Mouse (Mus musculus): Measurements from ENCODE around the gene Fahd1. TPM values are rescaled to one million over a fixed set of nuclear protein-coding genes. Genes with fewer than 3 reads are reported as not detected.

The Fahd1 gene
- polyA plus RNA-seq (2014; fragmentation: Nextera tagmentation; extraction: Ambion mirVana), result 46.5 and 47.2 TPM in 2 replicates

DNA sequence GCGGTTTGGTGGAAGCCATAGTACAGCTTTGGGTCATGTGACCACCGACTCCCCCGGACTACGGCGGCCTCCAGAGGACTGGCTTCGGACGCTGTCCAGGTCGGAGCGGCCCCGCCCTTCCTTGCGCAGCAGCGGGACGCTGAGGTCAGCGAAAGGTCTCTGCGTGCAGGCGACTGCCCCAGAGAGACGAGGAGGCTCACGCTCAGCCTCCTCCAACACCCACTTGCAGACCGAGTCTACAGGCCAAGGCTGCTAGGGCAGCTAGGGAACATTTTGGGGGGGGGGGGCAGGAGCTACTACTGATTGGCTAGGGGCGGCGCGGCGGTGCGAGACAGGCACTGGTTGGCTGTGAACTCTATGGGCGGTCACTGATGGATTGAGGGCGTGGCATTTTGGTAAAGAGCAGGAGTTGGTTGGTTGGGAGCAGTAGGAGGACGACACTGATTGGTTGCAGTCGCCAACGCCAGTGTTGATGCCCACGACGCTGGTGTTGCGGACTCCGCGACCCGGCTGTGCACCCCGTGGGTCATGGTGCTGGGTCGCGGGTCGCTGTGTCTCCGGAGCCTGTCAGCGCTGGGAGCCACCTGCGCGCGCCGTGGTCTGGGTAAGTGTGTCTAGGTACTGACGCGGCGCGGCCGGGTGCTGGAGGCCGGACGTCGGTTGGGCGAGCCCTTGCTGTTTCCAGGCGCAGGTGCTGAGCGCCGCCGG lies at the start of gene Fahd1:
Gene Fahd1 (minus strand): TSS at position 300 of the 708 bp plus-strand sequence.
- Histone ChIP-seq H3K36me3 (ENCODE audit: control insufficient read depth, insufficient read depth, low read length) (peaks cover 20% of the 10 kb centered on the region; the same call in 1 of the 2 replicates), H3K27me3 (ENCODE audit: control insufficient read depth, insufficient read depth, low read length) (no peaks in the 10 kb centered on the region)

DNA sequence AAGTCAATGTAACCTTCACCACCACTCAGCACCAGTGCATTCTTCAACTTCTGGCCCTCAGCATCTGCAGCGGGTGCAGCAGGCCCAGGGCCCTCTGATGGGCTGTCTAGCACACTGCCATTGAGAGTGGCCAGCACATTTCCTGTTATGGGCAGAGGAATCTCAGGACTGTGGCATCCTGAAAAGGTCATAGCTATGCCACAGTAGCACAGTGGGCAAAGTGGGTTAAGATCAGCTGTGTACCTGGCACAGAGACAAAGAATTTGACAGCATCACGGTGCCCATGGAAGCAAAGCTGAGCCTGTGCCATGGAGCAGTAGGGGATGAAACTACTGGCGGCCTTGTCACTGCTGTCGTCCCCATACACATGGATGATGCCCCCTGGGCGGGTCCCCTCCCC lies 49.0 kb upstream of the Fahd1 start:
- H3K27ac ChIP-seq (replicated peaks in 1 of 2; ENCODE audit: control insufficient read depth in 1 of 2, insufficient read depth in 1 of 2, low read depth in 2 of 2, low read length in 2 of 2), result peak overlapping the region in 1 of 2 experiments; percentile 28; a peak in 1 of 4 replicates
- no peak overlapping the region for H3K4me2 ChIP-seq (ENCODE audit: low read length)
- peaks cover 73% of the 10 kb centered on the region for H3K36me3 ChIP-seq (ENCODE audit: control insufficient read depth, insufficient read depth, low read length)
- no peaks in the 10 kb centered on the region for H3K9me3 ChIP-seq (ENCODE audit: control insufficient read depth, low read length)
- no peaks in the 10 kb centered on the region for H3K27me3 ChIP-seq (ENCODE audit: control insufficient read depth, insufficient read depth, low read length)
- H3K4me1 ChIP-seq (ENCODE audit: control insufficient read depth in 2 of 2, insufficient read depth in 2 of 2, low read length in 2 of 2), result peaks cover 10 to 31% of the 10 kb centered on the region in 2 experiments
- ATAC-seq (ENCODE audit: insufficient number of reproducible peaks, insufficient read depth, low FRiP score, low read depth), result 0 out of 2 replicates have a peak, but pooled peaks have one; percentile 11
- no peak overlapping the region for H3K4me3 ChIP-seq (ENCODE audit: control insufficient read depth in 1 of 2, insufficient read depth in 1 of 2, low read depth in 1 of 2, low read length in 2 of 2)
- no peak overlapping the region for H3K9ac ChIP-seq (ENCODE audit: low read length)
- WGBS, result 59% methylated on average over 5 of the region's 5 CpGs

More for the DNA sequence above, at the start of gene Fahd1:
- H3K4me3 ChIP-seq (ENCODE audit: control insufficient read depth in 1 of 2, insufficient read depth in 1 of 2, low read depth in 1 of 2, low read length in 2 of 2), result peak within 1 kb of the TSS; percentile 76 to 84
- WGBS, result under 1% methylated on average over 58 of the region's 58 CpGs
- peak within 1 kb of the TSS; percentile 98 for H3K27ac ChIP-seq (replicated peaks in 1 of 2; ENCODE audit: control insufficient read depth in 1 of 2, insufficient read depth in 1 of 2, low read depth in 2 of 2, low read length in 2 of 2)
- H3K4me1 ChIP-seq (ENCODE audit: control insufficient read depth in 2 of 2, insufficient read depth in 2 of 2, low read length in 2 of 2), result peaks cover 3 to 12% of the 10 kb centered on the region in 2 experiments; a peak in 3 of 4 replicates
- peak within 1 kb of the TSS; percentile 89 for H3K9ac ChIP-seq (ENCODE audit: low read length)
- ATAC-seq (ENCODE audit: insufficient number of reproducible peaks, insufficient read depth, low FRiP score, low read depth), result peak; percentile 96
- no peaks in the 10 kb centered on the region for H3K9me3 ChIP-seq (ENCODE audit: control insufficient read depth, low read length)
- peak within 1 kb of the TSS; percentile 94 for H3K4me2 ChIP-seq (ENCODE audit: low read length)

GRCm38 (mm10) chr17:24898041-24898854 lies 48.1 kb upstream of the Fahd1 start:
- Histone ChIP-seq H3K36me3 (ENCODE audit: control insufficient read depth, insufficient read depth, low read length) (peaks cover 70% of the 10 kb centered on the region), H3K4me2 (ENCODE audit: low read length) (no peak overlapping the region), H3K4me3 (ENCODE audit: control insufficient read depth in 1 of 2, insufficient read depth in 1 of 2, low read depth in 1 of 2, low read length in 2 of 2) (no peak overlapping the region), H3K27me3 (ENCODE audit: control insufficient read depth, insufficient read depth, low read length) (no peaks in the 10 kb centered on the region), H3K9ac (ENCODE audit: low read length) (no peak overlapping the region; the same call in 1 of the 2 replicates), H3K27ac (replicated peaks in 1 of 2; ENCODE audit: control insufficient read depth in 1 of 2, insufficient read depth in 1 of 2, low read depth in 2 of 2, low read length in 2 of 2) (peak overlapping the region in 1 of 2 experiments; percentile 28; a peak in 1 of 4 replicates), H3K9me3 (ENCODE audit: control insufficient read depth, low read length) (no peaks in the 10 kb centered on the region), H3K4me1 (ENCODE audit: control insufficient read depth in 2 of 2, insufficient read depth in 2 of 2, low read length in 2 of 2) (peaks cover 13 to 36% of the 10 kb centered on the region in 2 experiments)
- no peak for ATAC-seq (ENCODE audit: insufficient number of reproducible peaks, insufficient read depth, low FRiP score, low read depth)
- WGBS, result 79% methylated on average over 4 of the region's 4 CpGs

DNA sequence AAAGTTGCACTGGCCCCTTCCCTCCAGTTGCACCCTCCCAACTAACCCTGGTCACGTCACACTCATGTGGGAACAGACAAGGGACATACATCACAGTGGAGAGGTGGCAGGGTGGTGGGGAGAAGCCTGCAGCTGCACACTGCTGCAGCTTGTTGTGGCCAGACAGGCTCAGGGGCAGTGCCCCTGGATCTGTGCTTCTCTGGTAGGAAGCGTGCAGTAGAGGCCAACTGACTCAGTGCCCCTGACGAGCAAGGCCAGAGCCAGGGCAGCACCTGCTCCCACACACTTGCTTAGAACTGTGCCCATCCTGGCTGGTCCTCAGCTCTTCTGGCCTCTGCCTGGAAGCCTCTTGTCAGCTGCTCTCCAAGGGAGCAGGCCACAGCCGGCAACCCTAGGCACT lies 47.4 kb upstream of the Fahd1 start:
- no peaks in the 10 kb centered on the region for H3K9me3 ChIP-seq (ENCODE audit: control insufficient read depth, low read length)
- peaks cover 70% of the 10 kb centered on the region for H3K36me3 ChIP-seq (ENCODE audit: control insufficient read depth, insufficient read depth, low read length)
- no peak overlapping the region; a peak in 1 of 4 replicates for H3K4me3 ChIP-seq (ENCODE audit: control insufficient read depth in 1 of 2, insufficient read depth in 1 of 2, low read depth in 1 of 2, low read length in 2 of 2)
- no peak for ATAC-seq (ENCODE audit: insufficient number of reproducible peaks, insufficient read depth, low FRiP score, low read depth)
- peaks cover 13 to 36% of the 10 kb centered on the region in 2 experiments for H3K4me1 ChIP-seq (ENCODE audit: control insufficient read depth in 2 of 2, insufficient read depth in 2 of 2, low read length in 2 of 2)
- H3K4me2 ChIP-seq (ENCODE audit: low read length), result peak overlapping the region; percentile 72; the same call in 1 of the 2 replicates
- H3K9ac ChIP-seq (ENCODE audit: low read length), result no peak overlapping the region; the same call in 1 of the 2 replicates
- H3K27ac ChIP-seq (replicated peaks in 1 of 2; ENCODE audit: control insufficient read depth in 1 of 2, insufficient read depth in 1 of 2, low read depth in 2 of 2, low read length in 2 of 2), result no peak overlapping the region
- H3K27me3 ChIP-seq (ENCODE audit: control insufficient read depth, insufficient read depth, low read length), result no peaks in the 10 kb centered on the region
- WGBS, result 75% methylated on average over 4 of the region's 4 CpGs

- 0 out of 4 replicates have a peak overlapping the region, but pooled peaks of 1 of the 2 experiments have one; percentile 84 for H3K27ac ChIP-seq (replicated peaks in 1 of 2; ENCODE audit: control insufficient read depth in 1 of 2, insufficient read depth in 1 of 2, low read depth in 2 of 2, low read length in 2 of 2)
- H3K4me2 ChIP-seq (ENCODE audit: low read length), result peak overlapping the region; percentile 72
- peak overlapping the region; percentile 69 to 81 for H3K4me3 ChIP-seq (ENCODE audit: control insufficient read depth in 1 of 2, insufficient read depth in 1 of 2, low read depth in 1 of 2, low read length in 2 of 2)
- peak overlapping the region; percentile 91 for H3K9ac ChIP-seq (ENCODE audit: low read length)
- no peaks in the 10 kb centered on the region for H3K27me3 ChIP-seq (ENCODE audit: control insufficient read depth, insufficient read depth, low read length)
- no peak for ATAC-seq (ENCODE audit: insufficient number of reproducible peaks, insufficient read depth, low FRiP score, low read depth)
- peaks cover 70% of the 10 kb centered on the region for H3K36me3 ChIP-seq (ENCODE audit: control insufficient read depth, insufficient read depth, low read length)
- H3K9me3 ChIP-seq (ENCODE audit: control insufficient read depth, low read length), result no peaks in the 10 kb centered on the region
- peaks cover 13 to 36% of the 10 kb centered on the region in 2 experiments for H3K4me1 ChIP-seq (ENCODE audit: control insufficient read depth in 2 of 2, insufficient read depth in 2 of 2, low read length in 2 of 2)
- WGBS, result 50% methylated on average over 11 of the region's 11 CpGs
Observed at GRCm38 (mm10) chr17:24896993-24897269, 46.8 kb upstream of the Fahd1 start.

- Histone ChIP-seq H3K36me3 (ENCODE audit: control insufficient read depth, insufficient read depth, low read length) (peaks cover 70% of the 10 kb centered on the region), H3K4me1 (ENCODE audit: control insufficient read depth in 2 of 2, insufficient read depth in 2 of 2, low read length in 2 of 2) (peaks cover 13 to 36% of the 10 kb centered on the region in 2 experiments), H3K4me3 (ENCODE audit: control insufficient read depth in 1 of 2, insufficient read depth in 1 of 2, low read depth in 1 of 2, low read length in 2 of 2) (peak within 1 kb of the TSS; percentile 69 to 81), H3K4me2 (ENCODE audit: low read length) (peak within 1 kb of the TSS; percentile 72), H3K9me3 (ENCODE audit: control insufficient read depth, low read length) (no peaks in the 10 kb centered on the region), H3K27ac (replicated peaks in 1 of 2; ENCODE audit: control insufficient read depth in 1 of 2, insufficient read depth in 1 of 2, low read depth in 2 of 2, low read length in 2 of 2) (peak within 1 kb of the TSS; percentile 75 to 84), H3K27me3 (ENCODE audit: control insufficient read depth, insufficient read depth, low read length) (no peaks in the 10 kb centered on the region), H3K9ac (ENCODE audit: low read length) (peak within 1 kb of the TSS; percentile 91)
- peak; percentile 45; the same call in 1 of the 2 replicates for ATAC-seq (ENCODE audit: insufficient number of reproducible peaks, insufficient read depth, low FRiP score, low read depth)
- WGBS, result 1% methylated on average over 50 of the region's 50 CpGs
Observed at GRCm38 (mm10) chr17:24896241-24896992, 46.3 kb upstream of the Fahd1 start, which contains the start of gene Nme3. Nme3 (plus strand) TSS chr17:24896500.
